Mouse (Mus musculus): ENCODE measurements around the gene Gipc2. TPM values are rescaled to one million over a fixed set of nuclear protein-coding genes. Genes with fewer than 3 reads are reported as not detected.

Gipc2 gene
- total RNA-seq, 2 experiments from 2014 or later = 3.6 to 4.0 TPM

DNA sequence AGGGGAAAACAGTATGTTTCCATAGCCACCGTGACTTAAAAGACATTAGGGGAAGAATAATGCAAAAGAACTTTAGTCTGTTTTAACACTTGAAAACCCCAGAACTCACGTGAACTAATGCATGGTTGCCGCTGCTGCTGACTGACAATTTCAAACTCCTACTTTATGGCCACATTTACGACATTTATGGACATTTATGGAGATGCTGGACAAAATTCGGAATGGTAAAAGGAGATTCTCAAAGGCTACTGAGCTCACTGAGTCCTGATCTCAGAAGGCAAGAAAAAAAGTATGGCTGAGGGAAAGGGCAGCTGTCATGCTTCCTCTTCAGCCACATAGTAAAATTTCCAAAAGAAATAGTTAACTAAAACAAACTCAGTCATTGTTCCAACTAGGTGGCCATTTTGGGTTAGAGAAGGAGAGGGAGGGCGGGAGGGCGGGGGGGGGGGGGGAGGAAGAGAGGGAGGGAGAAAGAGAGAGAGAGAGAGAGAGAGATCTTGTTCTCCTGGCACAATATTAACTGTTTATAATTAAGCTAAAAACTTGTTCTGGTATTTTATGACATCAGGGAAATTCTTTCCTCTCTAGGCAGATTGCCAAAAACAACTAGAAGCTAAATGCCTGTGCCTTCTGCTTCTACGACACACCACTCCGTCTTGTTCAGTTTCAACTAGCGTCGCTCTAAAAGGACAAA is 26.4 kb upstream of the Gipc2 start:
- DNase-seq (ENCODE audit: extremely low spot score in 1 of 2, low spot score in 2 of 2) = no peak
- intact Hi-C loops (cut with DNase I) = loop anchor here (5.0 kb wide), 1 partner anchor 80 kb away; no protein-coding TSS in a partner anchor

DNA sequence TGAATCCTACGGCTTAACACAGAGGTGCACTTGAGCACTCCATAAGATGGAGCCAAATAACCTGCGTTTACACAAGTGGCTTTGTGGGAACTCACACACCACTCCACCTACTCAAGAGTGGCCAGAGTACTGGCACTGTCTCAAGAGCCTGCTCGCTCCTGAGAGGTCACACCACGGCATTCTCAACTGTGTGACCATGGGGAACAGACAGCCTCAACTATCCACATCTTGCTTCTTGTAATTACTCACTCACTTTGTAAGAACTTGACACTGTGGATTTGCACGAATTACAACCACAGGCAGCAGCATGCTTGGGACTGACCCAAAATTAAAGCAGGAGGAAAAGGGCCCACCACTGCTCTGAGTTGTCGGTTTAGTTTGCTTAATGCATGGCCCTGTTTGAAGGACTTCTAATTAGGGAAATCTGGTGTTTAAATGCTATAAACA is 25.8 kb upstream of the Gipc2 start:
- no peak for DNase-seq (ENCODE audit: extremely low spot score in 1 of 2, low spot score in 2 of 2)
- intact Hi-C loops (cut with DNase I) = loop anchor here (5.0 kb wide), 1 partner anchor 80 kb away; no protein-coding TSS in a partner anchor

DNA sequence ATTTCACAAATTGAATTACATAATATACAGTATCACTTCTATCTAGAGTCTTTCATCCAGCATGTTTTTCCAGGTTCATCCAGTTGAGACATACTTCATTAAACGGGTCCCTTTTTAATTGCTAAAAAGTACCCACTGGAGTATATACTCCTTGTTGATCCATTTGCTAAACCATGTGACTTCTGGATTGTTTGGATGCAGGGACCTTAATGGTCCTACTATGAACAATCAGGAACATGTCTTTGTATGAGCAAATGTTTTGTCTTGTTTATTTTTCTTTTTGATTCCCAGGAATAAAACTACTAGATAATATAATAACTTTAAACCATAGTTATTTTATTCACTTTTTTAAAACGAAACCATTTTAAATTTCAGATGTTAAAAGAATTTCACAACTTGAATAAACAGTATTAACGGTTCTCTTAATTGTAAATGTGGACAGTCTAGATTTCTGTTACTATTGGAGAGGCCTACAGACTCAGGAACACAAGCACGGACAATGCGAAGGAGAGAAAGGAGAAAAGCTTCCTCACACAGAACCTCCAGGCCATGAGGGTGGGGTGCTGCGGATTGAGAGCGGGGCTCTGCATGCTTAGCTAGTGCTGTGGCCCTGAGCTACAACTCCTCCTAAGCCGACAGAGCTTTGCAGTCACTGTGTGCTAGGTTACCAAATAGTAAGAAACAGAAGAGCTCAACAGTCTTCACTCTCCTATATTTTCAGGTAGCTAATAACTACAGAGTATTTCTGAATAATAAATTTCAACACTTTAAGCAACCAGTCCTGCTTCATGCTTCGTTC is 24.8 kb upstream of the Gipc2 start:
- DNase-seq (ENCODE audit: extremely low spot score in 1 of 2, low spot score in 2 of 2) = no peak
- intact Hi-C loops (cut with DNase I) = loop anchor here (5.0 kb wide), 1 partner anchor 79 kb away; no protein-coding TSS in a partner anchor

DNA sequence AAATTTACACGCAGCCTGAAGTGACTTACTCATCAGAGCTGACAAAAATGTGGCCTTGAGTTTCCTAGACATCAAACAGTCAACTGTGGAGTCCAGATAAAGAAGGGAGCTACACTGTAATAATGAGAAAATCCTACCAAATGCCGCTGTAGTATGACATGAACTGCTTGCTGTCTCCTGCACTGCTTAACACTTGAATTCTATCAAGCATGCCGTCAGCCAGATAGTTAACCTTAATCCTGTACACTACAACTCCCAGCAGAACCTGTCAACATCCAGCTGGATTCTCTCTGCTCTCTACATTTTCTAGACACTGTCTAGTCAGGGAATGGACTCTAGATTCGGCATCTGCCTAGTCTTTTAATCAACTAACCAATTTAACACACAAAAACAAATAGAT is 23.3 kb upstream of the Gipc2 start:
- intact Hi-C loops (cut with DNase I) = no loop called here
- no peak for DNase-seq (ENCODE audit: extremely low spot score in 1 of 2, low spot score in 2 of 2)

DNA sequence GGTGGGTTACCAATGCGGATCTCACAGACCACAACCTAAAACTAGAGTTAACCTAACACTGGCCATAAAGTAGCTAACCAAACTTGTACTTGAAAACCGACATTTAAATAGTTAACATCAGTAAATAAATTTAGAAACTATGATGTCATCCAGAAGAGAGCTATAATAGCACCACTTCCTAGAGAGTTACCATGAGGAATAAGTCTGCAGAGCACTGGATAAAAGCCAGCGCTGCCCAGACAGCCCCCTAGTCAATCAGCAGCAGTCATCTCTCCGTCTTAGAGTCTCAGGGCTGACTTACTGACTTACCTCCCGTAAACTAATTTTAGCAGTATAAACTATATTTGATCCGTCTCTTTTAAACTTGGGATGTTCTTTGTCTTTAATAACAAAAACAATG is 20.1 kb upstream of the Gipc2 start:
- intact Hi-C loops (cut with DNase I) = no loop called here

DNA sequence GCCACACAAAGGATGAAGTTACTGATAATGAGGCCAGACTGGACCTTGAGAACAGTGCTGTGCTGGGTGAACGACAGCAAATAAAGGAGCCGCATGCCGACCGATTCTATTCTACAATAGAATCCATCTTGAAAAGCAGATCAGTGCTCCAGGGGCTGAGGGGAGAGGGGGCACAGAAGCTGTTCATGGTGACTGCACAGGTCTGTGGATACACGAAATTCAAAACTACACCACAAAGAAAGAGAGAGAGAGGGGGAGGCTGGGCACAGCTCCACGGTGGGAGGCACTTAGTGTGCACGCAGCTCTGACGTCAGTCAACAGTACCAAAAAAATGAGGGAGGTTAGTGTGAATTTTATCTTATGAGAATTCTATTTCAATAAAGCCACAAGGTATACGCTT is 17.5 kb upstream of the Gipc2 start:
- intact Hi-C loops (cut with DNase I) = no loop called here
- DNase-seq (ENCODE audit: extremely low spot score in 1 of 2, low spot score in 2 of 2) = no peak

More for the DNA sequence above, 20.1 kb upstream of the Gipc2 start:
- DNase-seq (ENCODE audit: extremely low spot score in 1 of 2, low spot score in 2 of 2) = no peak

DNA sequence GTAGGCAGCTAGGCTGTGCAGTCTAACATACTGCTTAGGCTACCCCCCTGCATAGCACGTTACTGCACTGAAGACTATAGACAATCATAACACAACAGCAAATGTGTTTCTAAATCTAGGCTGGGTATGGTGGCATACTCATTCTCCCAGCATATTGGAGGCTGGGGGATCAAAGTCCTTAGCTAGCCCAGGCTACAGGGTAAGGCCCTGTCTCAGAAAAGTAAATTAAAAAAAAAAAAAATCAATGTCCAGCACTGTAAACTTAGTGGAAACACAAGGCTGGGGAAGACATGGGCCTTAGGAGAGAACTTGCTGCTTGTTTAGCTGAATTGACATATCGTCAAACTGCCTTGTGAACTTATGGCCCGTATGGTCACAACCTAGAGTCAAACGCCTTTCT is 14.6 kb upstream of the Gipc2 start:
- intact Hi-C loops (cut with DNase I) = no loop called here
- no peak for DNase-seq (ENCODE audit: extremely low spot score in 1 of 2, low spot score in 2 of 2)

DNA sequence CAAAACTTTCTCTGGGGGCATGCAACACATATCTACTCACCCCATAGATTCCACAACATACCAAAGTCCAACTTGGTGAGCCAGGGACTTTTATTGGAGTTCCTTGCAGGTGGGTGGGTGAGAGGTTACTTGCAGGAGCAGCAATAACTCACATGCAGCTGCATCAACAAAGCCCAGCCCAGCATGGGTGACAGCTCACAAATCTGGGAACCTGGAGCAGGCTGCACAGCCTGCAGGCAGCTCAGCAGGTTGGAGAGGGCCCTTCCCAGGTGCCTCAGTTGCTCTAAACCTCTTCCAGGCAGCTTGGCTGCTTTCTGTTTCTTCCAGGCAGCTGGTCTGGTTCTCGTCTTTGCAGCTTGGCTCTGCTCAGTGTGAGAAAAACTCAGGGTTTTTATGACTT is 13.3 kb upstream of the Gipc2 start:
- no peak for DNase-seq (ENCODE audit: extremely low spot score in 1 of 2, low spot score in 2 of 2)
- intact Hi-C loops (cut with DNase I) = no loop called here

DNA sequence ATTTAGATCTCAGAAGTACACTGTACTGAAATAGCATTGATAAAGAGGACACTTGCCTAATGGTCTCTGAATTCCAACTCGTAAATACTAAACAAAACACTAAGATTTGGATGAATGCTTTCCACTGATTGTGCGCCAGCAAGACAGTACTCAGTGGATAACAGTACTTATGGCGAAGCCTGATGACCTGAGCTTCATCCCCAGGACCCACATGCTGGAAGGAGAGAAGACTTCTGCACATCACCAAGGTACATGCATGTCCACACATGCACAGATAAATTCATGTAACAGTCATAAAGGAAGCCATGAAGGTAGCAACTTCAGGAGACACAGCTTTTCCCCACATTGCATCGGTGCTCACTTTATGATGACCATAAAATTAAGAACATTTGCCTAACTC is 12.8 kb upstream of the Gipc2 start:
- intact Hi-C loops (cut with DNase I) = no loop called here

DNA sequence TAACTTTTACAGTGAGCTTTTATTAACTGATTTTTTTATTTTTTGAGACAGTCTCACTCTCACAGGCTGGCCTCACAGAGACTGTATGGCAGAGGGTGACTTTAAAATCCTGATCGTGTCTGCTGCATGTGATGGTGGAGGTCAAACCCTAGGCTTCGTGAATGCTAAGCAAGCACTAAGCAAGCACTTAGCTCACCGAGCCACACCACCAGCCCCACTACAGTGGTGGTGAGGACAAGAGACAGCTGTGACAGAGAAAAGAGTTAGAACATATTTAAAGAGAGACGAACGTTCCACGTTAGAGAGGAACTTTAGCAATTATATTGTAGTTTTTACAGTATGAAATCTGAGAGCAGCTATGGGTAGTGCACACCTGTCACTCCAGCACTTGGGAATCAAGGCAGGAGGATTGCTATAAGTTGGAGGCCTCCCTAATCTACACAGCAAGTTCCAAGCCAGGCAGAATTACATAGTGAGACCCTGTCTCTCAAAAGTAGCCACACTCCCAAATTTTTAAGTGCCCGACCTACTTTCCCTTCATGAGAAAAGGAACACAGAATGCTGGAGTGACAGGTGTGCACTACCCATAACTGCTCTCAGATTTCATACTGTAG is 6.4 kb upstream of the Gipc2 start:
- intact Hi-C loops (cut with DNase I) = no loop called here
- no peak for DNase-seq (ENCODE audit: extremely low spot score in 1 of 2, low spot score in 2 of 2)

More for the DNA sequence above, 12.8 kb upstream of the Gipc2 start:
- no peak for DNase-seq (ENCODE audit: extremely low spot score in 1 of 2, low spot score in 2 of 2)

DNA sequence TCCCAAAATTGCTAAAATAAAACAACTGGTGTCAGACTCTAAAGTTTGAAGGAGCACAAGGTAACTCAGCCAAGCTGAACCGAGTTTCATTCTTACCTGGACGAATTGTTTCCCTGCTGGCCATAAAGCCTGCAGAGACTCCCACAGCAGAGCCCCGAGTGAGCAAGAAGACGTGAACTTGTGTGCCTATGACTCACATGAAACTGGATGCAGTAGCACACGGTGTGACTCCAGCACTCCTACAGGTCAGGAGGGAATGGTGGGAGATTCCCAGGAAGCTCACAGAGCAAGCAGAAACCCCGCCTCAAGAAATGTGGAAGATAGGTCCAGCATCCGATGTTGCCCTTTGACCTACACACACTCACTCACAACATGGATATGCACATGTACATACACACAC is 5.8 kb upstream of the Gipc2 start:
- intact Hi-C loops (cut with DNase I) = no loop called here
- no peak for DNase-seq (ENCODE audit: extremely low spot score in 1 of 2, low spot score in 2 of 2)

DNA sequence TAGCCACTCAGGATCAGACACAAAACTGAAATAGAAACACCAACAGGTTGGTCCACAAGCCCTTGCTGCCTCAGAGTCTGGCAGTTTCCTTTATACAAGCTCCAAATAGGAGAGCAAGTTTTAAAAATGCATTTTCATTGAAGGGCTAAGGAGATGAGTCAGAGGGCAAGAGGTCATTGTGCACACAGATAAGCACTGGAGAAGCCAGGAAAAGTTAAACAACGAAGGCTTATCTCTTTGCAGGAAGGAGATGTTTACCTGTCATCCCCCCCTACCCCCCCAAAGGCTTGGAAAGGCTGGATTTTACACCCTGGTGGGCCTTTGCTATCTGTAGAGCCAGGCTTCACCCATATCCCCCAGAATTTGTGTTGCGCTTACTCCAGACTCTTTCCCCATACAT is 5.2 kb upstream of the Gipc2 start:
- intact Hi-C loops (cut with DNase I) = no loop called here
- DNase-seq (ENCODE audit: extremely low spot score in 1 of 2, low spot score in 2 of 2) = no peak

DNA sequence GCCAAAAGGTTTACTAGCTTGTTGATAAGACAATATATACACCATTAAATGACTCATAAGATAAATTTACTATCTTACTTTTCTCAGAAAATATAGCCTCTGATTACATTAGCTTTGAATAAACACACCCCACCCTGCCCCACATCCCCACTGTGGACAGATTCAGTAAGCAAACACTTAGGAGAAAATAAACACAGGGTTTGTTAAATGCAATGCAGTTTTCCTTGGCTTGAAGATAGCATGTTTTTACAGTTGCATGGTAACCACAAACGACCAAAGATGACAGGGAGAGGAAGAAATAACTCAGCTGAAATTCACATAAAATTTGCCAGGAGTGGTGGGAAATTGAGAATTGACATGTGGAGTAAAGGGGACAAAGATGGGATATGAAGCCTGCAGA is 4.4 kb upstream of the Gipc2 start:
- intact Hi-C loops (cut with DNase I) = no loop called here

DNA sequence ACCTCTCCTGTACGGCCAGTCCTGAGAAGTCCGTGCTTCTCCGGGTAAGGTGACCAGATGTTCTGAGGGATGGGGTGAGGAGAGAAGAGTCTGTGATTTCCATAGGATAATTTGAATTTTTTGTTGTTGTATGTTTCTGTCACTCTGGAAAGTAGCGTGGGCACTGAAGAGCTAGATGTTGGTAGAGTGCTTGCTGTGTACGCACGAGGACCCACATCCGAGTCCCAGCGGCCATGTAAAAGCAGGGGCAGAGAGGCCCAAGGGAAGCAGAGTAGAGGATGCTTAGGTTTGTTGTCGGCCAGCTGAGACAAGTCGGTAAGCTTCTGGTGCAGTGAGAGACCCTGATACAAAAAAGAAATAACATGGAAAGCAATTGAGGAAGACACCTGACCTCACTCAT is 2.0 kb upstream of the Gipc2 start:
- DNase-seq (ENCODE audit: extremely low spot score in 1 of 2, low spot score in 2 of 2) = no peak
- intact Hi-C loops (cut with DNase I) = no loop called here

More for the DNA sequence above, 4.4 kb upstream of the Gipc2 start:
- no peak for DNase-seq (ENCODE audit: extremely low spot score in 1 of 2, low spot score in 2 of 2)

DNA sequence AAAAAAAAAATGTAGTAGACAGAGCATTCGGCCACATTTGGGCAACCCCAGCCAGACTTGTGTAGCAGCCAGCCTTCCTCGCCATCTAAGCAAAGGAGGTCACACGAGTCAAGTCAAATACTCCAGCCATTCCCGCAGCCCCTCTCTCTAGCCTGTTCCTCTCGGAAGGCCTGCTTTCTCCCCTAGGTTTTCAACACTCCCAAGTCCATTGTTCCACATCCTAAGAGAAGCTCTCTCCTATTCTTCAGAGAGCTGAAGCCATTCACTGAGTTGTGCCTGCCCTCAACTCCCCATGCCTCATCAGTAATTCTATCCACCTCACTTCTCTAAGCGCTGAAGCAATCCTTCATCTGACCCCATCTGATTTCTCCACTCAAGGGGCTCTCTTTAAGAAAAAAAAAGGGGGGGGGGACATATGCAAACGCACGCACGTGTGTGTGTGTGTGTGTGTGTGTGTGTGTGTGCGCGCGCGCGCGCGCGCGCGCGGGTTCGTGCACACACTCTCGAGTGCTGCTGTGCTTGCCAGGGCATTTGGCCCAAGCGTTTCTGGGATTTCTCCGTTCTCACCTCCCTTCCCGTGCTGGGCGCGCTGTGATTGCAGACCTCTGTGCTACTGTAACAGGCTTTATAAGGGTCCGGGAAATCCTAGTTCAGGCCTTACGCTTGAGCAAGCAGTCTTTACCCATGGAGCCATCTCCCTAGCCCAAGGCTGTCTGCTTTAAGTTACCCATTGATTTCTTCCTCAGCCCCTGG is 845 bp upstream of the Gipc2 start:
- DNase-seq (ENCODE audit: extremely low spot score in 1 of 2, low spot score in 2 of 2) = no peak
- intact Hi-C loops (cut with DNase I) = no loop called here

DNA sequence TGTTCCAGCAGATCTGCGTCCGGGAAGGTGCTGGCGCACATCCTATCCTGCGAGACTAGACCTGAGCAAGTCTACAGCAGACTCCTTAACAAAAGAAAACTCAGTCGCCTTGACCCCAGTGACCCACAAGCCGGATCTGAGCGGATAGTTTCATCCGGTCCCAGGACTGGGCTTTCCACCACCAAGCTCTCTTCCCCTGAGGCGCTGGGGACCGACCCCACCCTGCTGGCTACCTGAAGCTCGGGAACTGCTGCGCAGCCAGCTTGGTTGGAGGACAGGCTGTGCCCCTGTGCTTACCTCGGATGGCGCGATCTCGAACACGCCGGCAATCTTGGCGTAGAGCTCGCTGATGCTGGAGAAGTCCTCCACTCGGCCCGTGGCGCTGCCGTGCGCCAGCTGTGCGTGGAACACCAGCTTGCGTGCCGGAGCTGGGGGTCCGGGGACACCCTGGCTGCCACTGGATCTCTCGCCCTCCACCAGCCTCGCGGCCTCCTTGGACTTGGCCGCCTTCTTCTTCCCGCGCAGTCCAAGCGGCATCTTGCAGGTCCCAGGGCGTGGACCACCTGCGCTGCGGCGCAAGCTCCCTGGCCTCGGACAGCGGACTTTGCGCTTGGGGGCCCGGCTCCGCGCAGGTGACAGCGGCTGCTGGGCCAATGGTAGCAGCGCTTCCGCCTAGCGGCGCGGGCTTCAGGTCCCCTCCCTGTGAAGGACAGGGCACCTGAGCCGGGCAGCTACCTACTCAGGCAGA is 505 bp downstream of the Gipc2 start:
- peak in 1 of 2 experiments; percentile 53 for DNase-seq (ENCODE audit: extremely low spot score in 1 of 2, low spot score in 2 of 2)
- intact Hi-C loops (cut with DNase I) = no loop called here

DNA sequence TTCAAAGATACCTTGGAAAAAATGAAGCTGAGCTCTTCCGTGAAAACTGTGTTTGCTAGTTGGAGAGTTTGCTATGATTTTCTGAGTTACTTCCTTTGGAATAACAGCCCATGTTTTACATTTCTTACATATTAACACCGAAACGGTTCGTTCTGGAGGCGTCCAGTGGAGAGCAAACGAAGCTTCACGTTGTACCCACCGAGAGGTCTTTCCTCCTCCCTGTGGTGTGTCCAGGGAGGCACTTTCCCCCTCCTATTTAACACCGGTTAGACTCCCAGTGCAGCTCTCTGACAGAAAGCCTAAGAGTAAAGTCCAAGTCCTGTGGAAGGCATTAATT is 1.0 kb downstream of the Gipc2 start:
- intact Hi-C loops (cut with DNase I) = no loop called here
- no peak for DNase-seq (ENCODE audit: extremely low spot score in 1 of 2, low spot score in 2 of 2)

DNA sequence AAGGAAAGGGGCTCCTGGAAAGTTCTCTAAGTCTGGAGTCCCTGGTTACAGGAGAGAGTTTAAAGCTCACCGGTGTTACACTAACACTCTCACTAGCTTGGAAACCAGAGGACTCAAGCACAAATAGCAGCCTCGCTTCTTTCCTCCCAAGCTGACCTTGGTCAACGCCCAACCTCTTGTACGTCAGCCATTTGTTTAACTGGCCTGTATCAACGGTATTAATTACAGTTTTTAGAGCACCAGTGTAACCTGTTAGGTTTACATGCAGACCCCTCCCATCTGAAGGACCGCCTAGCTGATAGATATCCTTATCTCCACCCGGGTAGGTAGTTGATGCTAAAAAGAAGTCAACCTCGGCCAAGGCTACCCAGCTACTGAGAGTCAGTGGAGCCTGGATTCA is 2.7 kb downstream of the Gipc2 start:
- no peak for DNase-seq (ENCODE audit: extremely low spot score in 1 of 2, low spot score in 2 of 2)
- intact Hi-C loops (cut with DNase I) = no loop called here

DNA sequence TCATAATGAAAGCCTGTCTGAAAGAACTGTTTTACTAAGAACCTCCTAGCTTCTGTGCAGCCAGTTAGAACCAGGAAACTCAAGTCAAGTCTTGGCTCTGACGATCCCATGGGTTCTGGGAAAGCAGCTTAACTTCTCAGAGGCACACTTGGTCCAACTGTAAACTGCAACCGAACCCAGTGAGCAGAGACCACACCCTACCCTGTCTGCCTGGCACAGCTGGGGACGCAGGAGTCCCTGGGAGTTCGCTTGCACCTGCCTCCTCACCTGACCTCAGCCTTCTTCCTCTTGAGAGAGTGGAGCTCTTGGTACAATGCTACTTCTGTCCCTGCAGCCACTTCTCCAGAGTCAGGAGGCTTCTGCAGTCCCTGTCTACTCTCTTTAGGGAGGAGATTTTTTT is 5.4 kb downstream of the Gipc2 start:
- intact Hi-C loops (cut with DNase I) = no loop called here
- DNase-seq (ENCODE audit: extremely low spot score in 1 of 2, low spot score in 2 of 2) = no peak
